Mouse (Mus musculus): ENCODE results near the gene Ankrd36. TPM values are rescaled to one million over a fixed set of nuclear protein-coding genes. Genes with fewer than 3 reads are reported as not detected.
"Not testable (repeated sequence)": the region's sequence is repeated elsewhere in the genome, so short reads cannot be mapped to it uniquely, and the experiment has no call there.

Ankrd36 gene
- total RNA-seq (2021): not detected

- intact Hi-C loops (cut with DNase I): no loop called here
- DNase-seq (ENCODE audit: low spot score in 2 of 2): no peak
Measured at GRCm38 (mm10) chr11:5569474-5569873, at the start of gene Ankrd36. Gene Ankrd36, plus strand, starts transcription at chr11:5569684.

GRCm38 (mm10) chr11:5520412-5521265 lies 48.8 kb upstream of the Ankrd36 start, which contains the start of gene Xbp1:
Gene Xbp1, plus strand, starts transcription at chr11:5520659.
- intact Hi-C loops (cut with DNase I): loop anchor here (2.0 kb wide), 1 partner anchor 36 kb away; no protein-coding TSS in a partner anchor
- DNase-seq (ENCODE audit: low spot score in 2 of 2): peak; percentile 99

GRCm38 (mm10) chr11:5521266-5521515 lies 48.3 kb upstream of the Ankrd36 start:
- DNase-seq (ENCODE audit: low spot score in 2 of 2): no peak
- intact Hi-C loops (cut with DNase I): loop anchor here (2.0 kb wide), 1 partner anchor 36 kb away; no protein-coding TSS in a partner anchor

GRCm38 (mm10) chr11:5521516-5522291 lies 47.8 kb upstream of the Ankrd36 start:
- intact Hi-C loops (cut with DNase I): loop anchor here (2.0 kb wide), 1 partner anchor 37 kb away; no protein-coding TSS in a partner anchor
- peak; percentile 75 to 91 for DNase-seq (ENCODE audit: low spot score in 2 of 2)

GRCm38 (mm10) chr11:5522798-5523415 lies 46.6 kb upstream of the Ankrd36 start:
- no peak for DNase-seq (ENCODE audit: low spot score in 2 of 2)
- intact Hi-C loops (cut with DNase I): no loop called here

GRCm38 (mm10) chr11:5525418-5525817 lies 44.1 kb upstream of the Ankrd36 start:
- DNase-seq (ENCODE audit: low spot score in 2 of 2): no peak
- intact Hi-C loops (cut with DNase I): no loop called here

GRCm38 (mm10) chr11:5526573-5527439 lies 42.7 kb upstream of the Ankrd36 start:
- DNase-seq (ENCODE audit: low spot score in 2 of 2): no peak
- intact Hi-C loops (cut with DNase I): no loop called here

- intact Hi-C loops (cut with DNase I): no loop called here
- DNase-seq (ENCODE audit: low spot score in 2 of 2): no peak
Measured at GRCm38 (mm10) chr11:5527865-5528523, 41.5 kb upstream of the Ankrd36 start.

GRCm38 (mm10) chr11:5528841-5529240 lies 40.6 kb upstream of the Ankrd36 start:
- intact Hi-C loops (cut with DNase I): no loop called here
- DNase-seq (ENCODE audit: low spot score in 2 of 2): no peak

GRCm38 (mm10) chr11:5530172-5530571 lies 39.3 kb upstream of the Ankrd36 start:
- intact Hi-C loops (cut with DNase I): no loop called here
- no peak for DNase-seq (ENCODE audit: low spot score in 2 of 2)

GRCm38 (mm10) chr11:5530717-5531116 lies 38.8 kb upstream of the Ankrd36 start:
- DNase-seq (ENCODE audit: low spot score in 2 of 2): no peak
- intact Hi-C loops (cut with DNase I): no loop called here

GRCm38 (mm10) chr11:5533108-5533507 lies 36.4 kb upstream of the Ankrd36 start:
- DNase-seq (ENCODE audit: low spot score in 2 of 2): no peak
- intact Hi-C loops (cut with DNase I): no loop called here

GRCm38 (mm10) chr11:5537454-5537853 lies 32.0 kb upstream of the Ankrd36 start:
- intact Hi-C loops (cut with DNase I); DNase-seq (ENCODE audit: low spot score in 2 of 2): not testable (repeated sequence)

- DNase-seq (ENCODE audit: low spot score in 2 of 2): no peak
- intact Hi-C loops (cut with DNase I): loop anchor here (5.0 kb wide), 2 partner anchors 152 to 167 kb away; no protein-coding TSS in a partner anchor
Measured at GRCm38 (mm10) chr11:5540331-5540730, 29.2 kb upstream of the Ankrd36 start.

GRCm38 (mm10) chr11:5541230-5541798 lies 28.2 kb upstream of the Ankrd36 start:
- intact Hi-C loops (cut with DNase I): loop anchor here (5.0 kb wide), 2 partner anchors 151 to 166 kb away; no protein-coding TSS in a partner anchor
- no peak for DNase-seq (ENCODE audit: low spot score in 2 of 2)

GRCm38 (mm10) chr11:5541799-5542481 lies 27.5 kb upstream of the Ankrd36 start, which contains the start of gene Ccdc117:
Gene Ccdc117, minus strand, starts transcription at chr11:5542187.
- peak; percentile 87 to 93 for DNase-seq (ENCODE audit: low spot score in 2 of 2)

GRCm38 (mm10) chr11:5542482-5543185 lies 26.9 kb upstream of the Ankrd36 start:
- DNase-seq (ENCODE audit: low spot score in 2 of 2): no peak
- intact Hi-C loops (cut with DNase I): loop anchor here (5.0 kb wide), 2 partner anchors 150 to 165 kb away; no protein-coding TSS in a partner anchor

More at GRCm38 (mm10) chr11:5541799-5542481, 27.5 kb upstream of the Ankrd36 start, which contains the start of gene Ccdc117:
- intact Hi-C loops (cut with DNase I): loop anchor here (5.0 kb wide), 2 partner anchors 150 to 165 kb away; no protein-coding TSS in a partner anchor

Data from left cerebral cortex, postnatal 25 days (tissue).